Mouse (Mus musculus): Measurements from ENCODE around the gene Npas2. TPM values are rescaled to one million over a fixed set of nuclear protein-coding genes. Genes with fewer than 3 reads are reported as not detected.

Npas2 gene
- polyA plus RNA-seq, 1 experiment = 1.8 TPM

DNA sequence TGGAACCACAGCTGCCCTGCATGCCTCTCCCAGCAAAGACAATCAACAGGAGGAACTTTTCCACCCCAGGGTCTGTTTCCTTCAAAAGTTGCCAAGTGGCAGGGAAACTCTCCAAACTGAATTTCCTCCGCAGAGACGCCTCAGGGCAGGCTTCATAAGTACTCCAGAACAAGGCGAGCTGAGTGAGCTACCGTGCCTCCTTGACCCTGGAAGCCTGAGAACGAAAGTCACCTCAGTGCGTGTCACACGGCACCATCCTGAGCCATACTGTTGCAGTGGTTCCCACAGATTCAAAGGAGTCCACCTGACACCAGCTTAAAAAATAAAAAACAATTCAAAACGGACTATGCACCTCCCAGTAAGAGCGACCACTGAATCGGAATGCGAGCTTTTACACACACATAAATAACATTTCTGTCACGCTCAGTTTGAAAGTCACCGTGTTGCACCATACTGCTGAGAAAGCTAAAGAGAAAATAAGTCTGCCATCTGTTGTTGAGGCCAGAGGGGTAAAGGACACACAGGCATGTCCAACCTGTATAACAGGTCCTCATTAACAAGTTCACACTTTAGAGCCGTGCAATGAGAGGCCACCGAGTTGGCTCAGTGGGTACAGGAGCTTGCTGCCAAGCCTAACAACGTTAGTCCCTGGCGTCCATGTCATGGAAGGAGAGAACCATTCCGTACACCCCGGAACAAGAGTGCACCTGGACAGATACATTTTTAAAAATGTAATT is 216.7 kb downstream of the Npas2 start:
- 38% methylated on average over 19 of the region's 19 CpGs for WGBS
- H3K27ac ChIP-seq (ENCODE audit: insufficient read depth, low read length) = no peak overlapping the region
- H3K27me3 ChIP-seq (ENCODE audit: control insufficient read depth, insufficient read depth, low read length) = no peaks in the 10 kb centered on the region
- TF ChIP-seq CTCF (IDR thresholded peaks at IDR 0.05; ENCODE audit: borderline replicate concordance, insufficient read depth, low read depth, low read length) = no peak
- TF ChIP-seq POLR2A (IDR thresholded peaks at IDR 0.05; ENCODE audit: borderline replicate concordance, insufficient read depth, low read length) = no peak
- no peak overlapping the region for H3K4me3 ChIP-seq (replicated peaks; ENCODE audit: insufficient read depth, low read depth, low read length)
- peaks cover 15% of the 10 kb centered on the region for H3K4me1 ChIP-seq (ENCODE audit: control insufficient read depth, insufficient read depth, low read length)
- DNase-seq = peak in 1 of 2 experiments; percentile 35

Other genes starting within 250 kb of the Npas2 start
- gene Pdcl3, start 208.1 kb upstream of the Npas2 start, polyA plus RNA-seq (2012; rRNA removed) = 59.8 and 65.4 TPM in 2 replicates
- 558 and 599 TPM in 2 replicates for gene Rpl31, start 174.1 kb downstream of the Npas2 start, polyA plus RNA-seq (2012; rRNA removed)